Mouse (Mus musculus): Measurements from ENCODE around the gene Dscam.

Dscam gene

DNA sequence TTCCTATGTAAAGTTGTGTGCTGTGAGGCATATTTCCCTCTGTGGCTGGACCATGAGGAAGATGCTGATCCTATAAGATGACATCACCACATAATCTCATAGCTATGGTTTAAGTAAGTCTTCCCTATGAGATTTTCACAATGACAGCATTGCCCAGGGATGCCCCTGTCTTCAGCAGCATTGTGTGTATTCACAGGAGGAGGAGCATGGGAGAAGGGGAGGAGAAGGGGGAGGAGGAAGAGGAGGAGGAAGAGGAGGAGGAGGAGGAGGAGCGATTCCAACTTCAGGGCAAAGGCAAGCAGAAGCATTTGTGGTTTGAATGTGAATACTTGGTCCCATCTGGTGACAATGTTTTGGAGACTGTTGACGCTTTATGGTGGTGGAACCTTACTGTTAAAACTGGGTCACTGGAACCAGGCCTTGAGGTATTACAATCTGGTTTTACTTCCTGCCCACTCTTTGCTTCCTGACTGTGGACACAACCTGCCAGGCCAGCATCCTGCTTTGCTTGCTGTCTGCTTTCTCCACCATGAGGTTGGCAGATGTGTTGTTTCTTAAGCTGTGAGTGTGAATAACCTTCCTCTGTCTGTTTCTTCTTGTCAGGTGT is 154.2 kb downstream of the Dscam start:
- DNase-seq = no peak

GRCm38 (mm10) chr16:97014343-97014742 is 156.2 kb downstream of the Dscam start:
- DNase-seq = no peak

DNA sequence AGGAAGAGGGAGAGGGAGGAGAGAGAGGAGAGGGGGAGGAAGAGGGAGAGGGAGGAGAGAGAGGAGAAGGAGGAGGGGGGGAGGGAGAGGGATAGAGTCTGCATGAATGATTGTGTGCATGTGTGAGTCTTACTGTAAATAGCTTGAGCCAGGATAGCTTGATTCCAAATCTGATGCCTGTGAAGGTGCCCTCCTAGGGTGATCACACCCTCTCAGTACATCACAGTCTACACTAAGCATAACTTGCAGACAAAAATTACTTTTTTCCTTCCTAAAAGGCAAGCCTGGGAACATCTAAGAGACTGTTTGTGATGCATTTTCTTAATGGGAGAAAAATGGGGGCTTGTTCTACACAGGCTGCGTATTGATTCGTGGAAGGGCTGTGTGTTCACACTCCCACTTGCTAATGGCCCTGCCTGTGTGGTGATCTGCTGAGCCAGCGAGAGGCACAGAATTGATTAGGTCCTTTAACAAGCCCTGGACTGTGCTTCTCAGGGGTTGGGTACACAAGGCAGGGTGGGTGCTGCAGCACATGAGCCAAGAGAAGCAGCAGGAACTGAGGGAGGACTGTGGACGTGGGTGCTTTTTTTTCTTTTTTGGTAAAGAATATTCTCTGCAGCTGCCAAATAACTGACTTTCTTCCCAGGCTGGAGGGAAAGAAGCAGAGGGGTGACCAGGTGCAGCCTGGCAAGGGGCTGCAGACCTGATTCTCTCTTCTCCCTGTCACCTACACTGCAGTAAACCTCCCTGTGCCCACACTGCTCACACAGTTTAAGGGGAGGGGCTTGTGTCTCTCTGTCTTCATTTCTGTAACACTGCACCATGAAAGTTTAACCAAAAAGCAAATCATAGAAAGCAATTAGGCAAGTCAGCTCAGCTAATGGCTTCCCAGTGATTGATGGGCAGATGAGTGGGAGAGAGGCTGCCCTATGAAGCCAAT is 161.2 kb downstream of the Dscam start:
- no peak for DNase-seq

- DNase-seq = no peak
These were observed 162.5 kb downstream of the Dscam start for GRCm38 (mm10) chr16:97007892-97008527.

- no peak for DNase-seq
These were observed 163.7 kb downstream of the Dscam start for GRCm38 (mm10) chr16:97006854-97007182.

DNA sequence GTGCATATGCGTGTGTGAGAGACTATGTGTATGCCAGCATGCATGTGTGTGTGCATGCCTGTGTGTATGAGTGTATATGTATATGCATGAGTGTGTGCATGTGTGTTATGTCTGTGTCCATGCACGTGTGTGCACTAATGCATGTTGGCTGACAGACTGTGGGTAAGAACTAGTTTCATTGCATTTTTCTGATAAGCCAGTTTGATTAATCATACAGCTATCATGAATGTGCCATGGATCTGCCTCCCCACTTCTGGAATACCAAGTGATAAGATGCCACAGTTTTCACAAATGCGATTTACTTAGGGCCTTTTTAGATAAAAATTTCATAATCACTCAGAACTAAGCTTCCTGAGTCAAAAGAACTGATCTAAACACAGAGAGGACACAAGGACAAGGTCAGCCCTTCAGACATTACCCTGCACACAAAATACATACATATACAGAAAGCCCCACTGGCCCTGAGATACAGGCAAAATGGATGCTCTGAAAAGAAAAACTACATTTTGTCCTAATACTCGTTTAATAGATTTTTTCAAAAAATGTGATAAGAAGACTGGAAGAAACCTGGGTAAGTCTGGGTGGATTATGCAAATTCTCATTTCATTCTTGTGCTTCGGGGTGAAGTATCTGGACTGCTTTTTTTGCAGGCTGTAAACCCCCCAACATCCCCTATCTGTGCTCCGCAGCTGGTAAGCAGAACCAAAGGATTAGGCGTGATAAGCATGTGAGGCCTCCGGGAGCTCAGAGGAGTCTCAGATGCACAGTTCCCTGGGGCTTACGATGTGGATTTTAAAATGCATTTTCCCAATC is 164.3 kb downstream of the Dscam start:
- DNase-seq = no peak

- DNase-seq = no peak
These were observed 166.6 kb downstream of the Dscam start for GRCm38 (mm10) chr16:97003965-97004364.

GRCm38 (mm10) chr16:97002837-97003236 is 167.7 kb downstream of the Dscam start:
- DNase-seq = no peak

GRCm38 (mm10) chr16:97002189-97002588 is 168.4 kb downstream of the Dscam start:
- no peak for DNase-seq

GRCm38 (mm10) chr16:96996854-96997253 is 173.7 kb downstream of the Dscam start:
- peak; percentile 65 for DNase-seq

DNA sequence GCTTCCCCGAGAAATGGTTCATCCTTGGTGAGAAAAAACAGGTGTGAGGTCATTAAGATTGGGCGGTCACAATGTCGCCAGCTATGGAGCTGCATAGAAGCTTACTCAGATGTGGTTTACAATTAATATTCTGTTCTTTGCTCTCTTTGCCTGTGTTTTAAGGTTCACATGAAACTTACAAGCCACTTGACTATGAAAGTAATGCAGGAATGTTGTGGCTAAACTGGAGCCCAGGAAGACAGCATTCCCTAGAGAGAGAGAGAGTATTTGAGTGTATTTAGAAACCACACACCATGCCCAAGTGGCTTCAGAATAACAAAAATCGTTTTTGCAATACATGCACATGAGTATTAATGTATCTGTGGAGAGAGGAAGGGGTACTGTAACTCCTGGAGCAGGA is 174.7 kb downstream of the Dscam start:
- DNase-seq = no peak

DNA sequence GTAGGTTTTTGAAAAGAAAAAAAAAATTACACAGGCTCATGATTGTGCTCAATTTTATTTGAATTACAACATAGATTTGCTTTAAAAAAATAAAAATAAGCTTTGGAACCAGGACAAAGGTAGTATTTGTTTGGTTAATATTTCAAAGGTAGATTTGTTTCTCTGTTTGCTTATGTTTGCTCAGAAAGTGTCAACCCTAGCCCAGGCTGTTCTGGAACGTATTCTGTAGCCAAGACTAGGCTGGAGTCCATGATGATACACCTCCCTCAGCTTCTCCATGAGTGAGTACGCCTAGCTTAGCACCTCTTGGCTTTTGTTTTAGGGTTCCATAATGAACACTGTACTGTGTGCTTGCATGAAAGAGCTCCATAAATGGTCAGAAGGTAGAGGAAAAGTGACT is 183.2 kb downstream of the Dscam start:
- no peak for DNase-seq

DNA sequence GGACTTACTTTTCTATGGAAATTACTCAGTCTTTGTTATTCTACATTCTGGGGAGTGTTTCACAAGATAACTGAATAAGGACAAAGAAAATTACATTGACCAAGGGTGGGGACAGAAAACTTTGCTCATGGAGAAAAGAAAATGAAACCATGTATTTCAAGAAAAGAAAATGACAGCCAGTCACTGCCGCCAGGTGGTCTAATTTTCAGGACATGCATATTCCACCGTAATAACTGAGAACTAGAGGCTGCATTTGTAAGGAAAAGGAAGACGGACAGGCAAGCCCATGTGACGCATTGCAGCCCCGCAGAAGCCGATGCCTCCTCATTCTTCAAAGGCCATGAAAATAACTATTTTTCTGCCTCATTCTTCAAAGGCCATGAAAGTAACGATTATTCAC is 197.3 kb downstream of the Dscam start:
- DNase-seq = no peak

DNA sequence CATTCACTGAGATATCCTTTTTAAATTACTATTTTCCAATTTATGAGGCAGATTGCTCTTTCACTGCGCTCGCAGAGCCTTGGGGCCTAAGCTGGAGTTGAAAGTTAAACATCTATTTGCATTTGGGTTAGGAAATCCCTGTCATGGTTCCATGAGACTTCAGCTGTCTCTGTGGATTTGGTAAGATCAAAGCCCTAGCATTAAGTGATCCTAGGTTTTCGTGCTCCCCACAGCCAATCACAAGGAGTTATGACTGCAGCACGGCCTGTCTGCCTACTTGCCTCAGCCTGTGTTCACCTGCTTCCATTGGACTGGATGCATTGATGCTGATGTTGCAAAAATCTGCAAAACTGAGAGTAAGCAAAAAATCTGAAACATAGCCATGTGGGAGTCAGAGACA is 198.8 kb downstream of the Dscam start:
- no peak for DNase-seq

GRCm38 (mm10) chr16:96970412-96970811 is 200.1 kb downstream of the Dscam start:
- DNase-seq = no peak

GRCm38 (mm10) chr16:96969643-96970042 is 200.9 kb downstream of the Dscam start:
- no peak for DNase-seq

GRCm38 (mm10) chr16:96968885-96969480 is 201.6 kb downstream of the Dscam start:
- no peak for DNase-seq

GRCm38 (mm10) chr16:96959695-96960094 is 210.9 kb downstream of the Dscam start:
- no peak for DNase-seq

DNA sequence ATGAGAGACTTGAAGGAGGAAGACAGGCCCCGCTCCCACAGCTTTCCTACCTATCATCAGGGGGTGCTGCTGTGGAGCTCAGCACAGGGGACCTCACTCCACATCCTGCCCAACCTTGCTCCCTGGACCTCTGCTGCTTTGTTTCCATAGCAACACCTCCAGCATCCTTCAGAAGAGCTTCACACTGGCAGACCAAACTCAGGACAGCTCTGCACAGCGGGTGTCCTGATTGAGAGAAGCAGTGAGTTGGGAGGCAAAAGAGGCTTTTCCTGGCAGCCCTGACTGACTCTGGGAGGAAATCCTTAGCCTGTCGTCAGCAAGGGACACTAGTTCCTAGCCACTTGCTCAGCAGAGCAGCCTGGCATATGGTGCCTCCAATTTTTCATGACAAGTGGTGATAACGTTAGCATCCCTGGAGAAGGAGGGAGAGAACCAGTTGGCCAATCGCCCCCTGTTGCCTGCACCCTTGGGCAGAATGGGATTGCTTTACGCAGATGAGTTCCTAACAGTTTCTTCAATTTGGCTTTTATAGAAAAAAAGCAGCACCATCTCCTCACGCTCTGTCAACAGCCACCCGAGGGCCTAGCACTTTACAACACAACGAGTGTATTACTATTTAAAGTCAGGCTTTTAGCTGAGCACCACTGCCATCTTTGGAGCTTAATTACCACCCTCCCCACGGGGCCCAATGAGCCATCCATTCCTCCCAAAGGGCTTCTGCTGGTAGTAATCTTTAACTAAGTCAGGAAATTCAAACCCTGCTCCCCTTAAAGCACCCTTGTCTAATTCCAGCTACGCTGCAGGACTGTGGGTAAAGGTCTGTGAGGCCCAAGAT is 224.9 kb downstream of the Dscam start:
- no peak for DNase-seq

- DNase-seq = no peak
These were observed 226.9 kb downstream of the Dscam start for GRCm38 (mm10) chr16:96943648-96944047.

DNA sequence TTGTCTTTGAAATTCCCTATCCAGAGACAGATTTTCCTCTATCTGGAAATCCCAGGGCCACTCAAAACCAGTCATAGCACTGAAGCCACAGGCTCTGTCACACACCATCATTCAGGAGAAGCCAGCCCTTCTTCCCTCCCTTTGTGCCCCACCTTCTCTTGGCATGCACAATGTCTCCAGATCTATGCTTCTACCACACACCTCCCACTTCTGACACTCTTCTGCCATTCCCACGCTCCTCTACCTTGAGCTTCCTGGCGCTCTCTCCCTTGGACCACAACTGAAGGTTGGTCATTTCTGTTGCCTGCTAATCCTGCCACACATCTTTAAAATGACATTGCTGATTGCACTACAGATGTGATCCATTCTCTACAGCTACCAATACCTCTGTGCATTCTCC is 235.8 kb downstream of the Dscam start:
- no peak for DNase-seq

DNA sequence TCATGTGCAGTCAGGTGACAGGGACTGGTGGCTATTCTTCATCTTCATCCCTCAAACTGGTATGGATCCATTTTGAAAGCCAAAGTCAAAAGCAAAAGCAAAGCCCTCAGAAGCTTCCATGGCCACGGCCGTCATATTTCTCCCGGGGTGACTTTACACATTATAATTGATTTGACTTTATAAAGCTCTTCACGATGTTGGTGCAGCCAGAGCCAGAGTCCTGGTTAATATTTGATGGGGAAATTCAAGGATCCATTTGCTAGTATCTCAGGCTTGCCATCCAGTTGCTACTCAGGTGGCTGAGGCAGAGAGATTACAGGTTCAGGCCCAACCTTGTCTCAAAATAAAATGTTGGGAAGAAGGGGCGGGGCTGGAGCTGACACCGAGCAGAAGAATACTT is 238.3 kb downstream of the Dscam start:
- DNase-seq = no peak

Data from cerebellum, adult 8-10 months (tissue).